Mouse (Mus musculus): ENCODE results near the gene Ywhag.

Gene Ywhag

DNA sequence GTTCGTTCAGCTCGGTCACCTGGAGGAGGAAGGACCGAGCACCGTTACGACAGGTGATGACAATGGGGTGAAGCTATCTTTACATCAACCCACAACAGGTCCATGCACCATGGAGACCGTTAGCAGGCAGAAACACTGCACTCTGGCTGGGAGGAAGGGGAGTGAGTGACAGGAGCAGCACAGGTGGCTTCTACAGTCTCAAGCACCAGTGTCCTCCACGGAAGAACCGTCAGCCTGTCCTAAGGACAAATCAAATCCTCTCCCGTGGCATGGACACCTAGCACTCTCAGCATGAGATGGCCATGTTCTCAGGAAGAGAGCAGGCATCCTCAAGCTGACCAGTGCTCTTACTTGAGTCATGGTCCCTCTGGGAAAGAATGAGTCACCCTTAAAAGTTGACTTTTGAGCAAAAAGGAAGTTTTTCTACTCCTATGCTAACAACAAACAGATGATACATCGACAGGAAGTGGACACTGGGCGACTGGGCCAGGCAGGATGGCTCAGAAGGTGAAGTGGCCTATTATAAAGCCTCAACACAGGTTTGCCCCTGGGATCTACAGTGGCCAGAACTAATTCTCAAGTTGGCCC is 22.7 kb downstream of the Ywhag start:
- no peak for DNase-seq (ENCODE audit: low read depth)

DNA sequence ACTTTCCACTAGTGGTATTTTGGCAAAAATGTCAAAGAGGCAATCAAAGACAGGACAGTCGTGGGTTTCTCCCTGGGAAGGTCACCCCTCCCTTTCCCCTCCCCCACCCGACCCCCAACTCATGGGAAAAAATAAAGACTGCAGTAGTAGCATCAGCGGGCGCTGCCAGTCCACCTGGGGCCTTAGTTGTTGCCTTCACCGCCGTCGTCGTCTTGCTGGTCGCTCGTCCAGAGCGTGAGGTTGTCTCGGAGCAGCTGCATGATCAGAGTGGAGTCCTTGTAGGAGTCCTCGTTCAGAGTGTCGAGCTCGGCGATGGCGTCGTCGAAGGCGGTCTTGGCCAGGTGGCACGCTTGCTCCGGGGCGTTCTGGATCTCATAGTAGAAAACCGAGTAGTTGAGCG is 23.6 kb downstream of the Ywhag start:
- no peak for DNase-seq (ENCODE audit: low read depth)

DNA sequence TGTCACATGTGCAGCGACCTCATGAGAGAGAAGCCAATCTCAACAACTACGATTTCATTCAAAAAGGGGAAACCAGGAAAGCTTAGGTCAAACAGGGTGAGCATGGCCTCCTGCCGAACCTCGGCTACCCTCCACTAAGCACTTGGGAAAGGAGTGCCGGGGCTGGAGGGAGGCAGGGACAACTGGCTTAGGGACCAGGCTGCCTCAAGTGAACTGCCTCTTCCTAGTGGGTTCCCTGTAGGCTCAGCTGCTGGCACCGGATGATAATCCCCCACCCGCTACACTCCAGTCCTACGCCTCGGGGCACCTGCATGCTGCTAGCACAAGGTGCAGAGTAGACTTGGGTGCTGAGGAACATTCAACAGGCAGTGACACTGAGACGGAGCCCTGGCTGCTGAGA is 24.8 kb downstream of the Ywhag start:
- no peak for DNase-seq (ENCODE audit: low read depth)

DNA sequence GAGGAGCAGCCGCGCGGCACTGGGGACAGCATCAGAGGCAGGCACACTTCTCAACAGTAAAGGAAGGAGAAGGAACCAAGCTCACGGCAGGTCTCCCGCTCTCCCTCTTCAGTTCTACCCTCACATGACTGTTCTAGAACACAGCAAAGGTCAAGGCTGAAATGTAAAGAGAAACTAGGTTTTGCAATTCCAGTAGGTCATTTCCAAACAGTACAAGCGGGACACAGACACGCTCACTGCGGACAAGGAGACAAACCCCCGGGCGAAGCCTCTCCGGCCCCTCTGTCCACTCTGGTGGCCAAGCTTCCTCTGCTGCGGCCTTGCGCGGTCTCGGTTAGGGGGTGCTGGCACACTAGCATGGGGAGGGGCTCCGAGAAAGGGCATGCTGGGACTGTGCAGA is 25.4 kb downstream of the Ywhag start:
- no peak for DNase-seq (ENCODE audit: low read depth)

DNA sequence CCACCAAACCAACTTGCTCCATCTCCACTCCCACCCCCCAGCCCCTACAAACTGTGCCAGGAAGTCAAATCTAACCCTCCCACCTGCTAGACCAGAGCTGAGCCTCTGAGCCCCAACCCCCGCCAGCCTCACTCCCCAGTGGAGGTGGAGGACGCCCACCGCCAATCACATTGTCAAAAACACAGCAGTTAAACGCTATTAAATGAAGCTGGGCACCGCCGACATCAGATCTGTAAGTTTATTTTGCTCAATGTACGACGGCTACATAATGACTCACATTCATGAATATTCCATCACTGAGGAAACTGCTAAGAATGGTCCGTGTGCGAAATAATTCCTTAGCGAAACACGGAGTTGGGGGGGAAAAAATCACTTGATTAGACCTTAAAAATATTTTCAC is 26.2 kb downstream of the Ywhag start:
- DNase-seq (ENCODE audit: low read depth), result no peak

DNA sequence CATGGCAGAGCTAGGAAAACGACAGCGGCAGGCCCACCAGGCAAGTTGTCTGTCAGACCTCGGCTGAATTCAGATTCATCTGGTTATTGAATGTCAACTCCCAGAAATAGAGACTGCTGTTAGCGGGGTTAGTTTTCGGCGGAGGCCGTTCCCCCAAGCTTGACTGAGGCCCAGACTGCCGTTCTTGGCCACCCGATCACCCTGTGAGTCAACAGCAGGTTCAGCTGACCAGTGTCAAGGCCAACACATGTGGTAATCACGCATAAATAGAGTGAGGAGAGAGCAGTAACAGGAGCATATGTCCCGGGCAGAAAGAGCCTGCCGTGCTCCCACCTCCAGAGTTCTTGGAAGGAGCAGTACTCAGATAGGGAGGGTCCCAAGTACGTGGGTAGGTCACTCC is 27.2 kb downstream of the Ywhag start:
- no peak for DNase-seq (ENCODE audit: low read depth)

DNA sequence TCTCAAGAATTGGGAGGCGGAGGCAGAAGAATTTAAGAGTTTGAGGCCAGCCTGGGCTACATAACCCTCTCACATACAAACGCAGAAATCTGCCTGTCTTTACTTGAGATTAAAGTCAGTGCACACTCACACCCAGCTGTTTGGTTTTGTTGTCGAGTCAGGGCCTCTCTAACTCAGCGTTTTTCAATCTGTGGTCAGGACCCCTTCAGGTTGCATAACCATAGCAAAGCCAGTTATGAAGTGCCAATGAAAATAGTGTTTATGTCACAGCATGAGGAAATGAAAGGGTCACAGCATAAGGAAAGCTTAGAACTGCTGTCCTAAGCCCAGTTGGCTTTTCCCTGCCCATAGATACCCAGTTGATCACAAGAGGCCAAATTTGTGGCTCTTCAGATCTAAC is 27.6 kb downstream of the Ywhag start:
- no peak for DNase-seq (ENCODE audit: low read depth)

DNA sequence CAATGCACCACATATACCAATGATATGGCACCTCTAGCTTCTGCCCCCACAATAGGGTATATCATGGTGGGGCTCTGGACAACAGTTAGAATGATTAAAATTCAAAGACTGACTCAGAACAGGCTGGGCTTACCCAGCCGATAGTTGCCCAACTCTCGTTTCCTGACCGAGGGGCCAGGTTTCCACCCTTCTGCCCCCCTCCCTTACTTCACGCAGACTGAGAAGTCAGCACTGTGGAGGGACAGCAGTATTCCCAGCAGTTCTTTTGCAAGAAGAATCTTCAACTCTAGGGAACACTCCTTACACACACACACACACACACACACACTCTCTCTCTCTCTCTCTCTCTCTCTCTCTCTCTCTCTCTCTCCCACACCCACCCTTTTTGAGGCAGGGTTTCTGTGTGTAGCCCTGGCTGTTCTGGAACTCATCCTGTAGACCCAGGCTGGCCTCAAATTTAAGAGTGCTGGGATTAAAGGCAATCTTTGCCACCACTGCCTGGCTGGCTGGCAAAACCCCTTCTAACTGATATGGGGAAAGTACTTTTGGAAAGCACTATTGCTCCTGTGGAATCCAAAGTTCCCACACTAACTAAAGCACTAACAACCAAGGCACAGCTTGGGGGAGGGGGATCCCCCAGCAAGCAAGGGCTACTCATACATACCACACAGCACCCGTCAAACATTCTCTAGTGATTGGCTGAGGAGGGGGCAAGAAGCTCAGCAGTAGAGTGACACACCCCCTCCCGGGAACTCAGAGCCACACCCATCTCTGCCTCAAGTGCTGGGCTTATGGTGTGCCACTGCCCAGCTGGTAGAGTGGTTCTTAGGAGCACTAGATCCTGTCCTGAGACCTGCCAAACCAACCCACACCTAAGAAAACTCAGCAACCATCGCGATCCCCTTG is 28.8 kb downstream of the Ywhag start:
- no peak for DNase-seq (ENCODE audit: low read depth)

DNA sequence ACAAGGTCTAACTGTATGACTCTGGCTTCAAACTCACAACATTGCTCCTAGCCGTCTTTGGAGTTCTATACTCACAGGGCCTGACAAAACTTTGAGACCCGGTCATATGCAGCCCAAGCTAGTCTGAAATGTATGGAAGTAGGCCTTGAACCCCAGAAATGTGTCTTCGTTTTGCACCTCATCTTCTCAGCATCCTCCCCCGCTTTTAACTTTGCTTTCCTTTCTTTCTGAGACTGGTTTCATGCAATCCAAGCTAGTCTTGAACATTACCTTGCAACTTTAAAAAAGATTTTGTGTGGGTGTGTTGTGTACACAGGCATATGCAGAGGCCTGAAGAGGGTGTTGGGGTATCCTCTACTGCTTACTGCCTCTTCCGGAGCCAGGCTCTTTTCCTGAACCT is 30.2 kb downstream of the Ywhag start:
- no peak for DNase-seq (ENCODE audit: low read depth)

DNA sequence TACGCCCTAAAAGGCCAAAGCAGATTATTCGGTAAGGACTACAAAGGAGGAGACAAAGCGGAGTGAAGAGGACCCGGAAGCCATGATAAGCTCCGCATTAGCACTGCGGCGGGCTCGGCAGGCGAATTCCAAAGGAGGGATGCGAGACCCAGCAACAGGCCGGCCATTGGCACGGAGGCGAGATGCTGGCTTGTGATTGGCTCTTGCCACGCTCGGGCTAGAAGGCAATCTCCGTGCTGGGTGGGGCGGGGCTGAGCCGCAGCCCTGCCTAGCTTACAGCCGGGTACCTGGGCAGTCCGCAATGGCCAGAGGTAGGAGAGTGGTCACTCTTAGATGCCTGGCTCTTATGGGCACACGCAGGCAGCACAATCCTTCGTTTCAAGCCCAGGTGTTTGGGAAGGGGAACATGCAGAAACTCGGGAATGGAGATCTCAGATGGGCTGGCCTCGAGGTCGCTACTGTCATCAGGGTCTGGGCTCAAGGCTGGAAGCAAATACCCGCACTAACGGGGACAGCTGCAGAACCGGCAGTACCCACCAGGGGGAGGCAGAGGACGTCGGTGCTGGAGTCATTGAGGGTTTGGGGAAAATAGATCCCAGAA is 30.8 kb downstream of the Ywhag start:
- DNase-seq (ENCODE audit: low read depth), result peak; percentile 60

DNA sequence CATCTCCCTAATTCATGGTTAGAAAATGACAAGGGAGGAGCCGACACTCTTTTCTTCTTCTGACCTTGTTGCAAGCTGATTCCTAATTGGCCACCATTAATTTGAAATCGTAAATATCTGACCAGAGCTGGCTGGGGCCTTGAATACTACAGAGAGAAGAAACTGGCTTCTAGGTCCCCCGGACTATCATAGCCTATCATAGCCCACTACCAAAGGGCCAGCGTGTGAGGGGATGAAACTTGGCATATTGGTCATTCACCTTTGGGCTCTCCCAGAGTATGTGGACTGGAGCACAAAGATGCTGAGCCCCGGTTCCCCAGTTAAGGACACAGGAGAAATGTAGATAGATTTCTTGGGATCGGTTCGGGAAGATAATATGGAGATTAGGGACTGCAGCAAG is 31.4 kb downstream of the Ywhag start:
- DNase-seq (ENCODE audit: low read depth), result no peak

DNA sequence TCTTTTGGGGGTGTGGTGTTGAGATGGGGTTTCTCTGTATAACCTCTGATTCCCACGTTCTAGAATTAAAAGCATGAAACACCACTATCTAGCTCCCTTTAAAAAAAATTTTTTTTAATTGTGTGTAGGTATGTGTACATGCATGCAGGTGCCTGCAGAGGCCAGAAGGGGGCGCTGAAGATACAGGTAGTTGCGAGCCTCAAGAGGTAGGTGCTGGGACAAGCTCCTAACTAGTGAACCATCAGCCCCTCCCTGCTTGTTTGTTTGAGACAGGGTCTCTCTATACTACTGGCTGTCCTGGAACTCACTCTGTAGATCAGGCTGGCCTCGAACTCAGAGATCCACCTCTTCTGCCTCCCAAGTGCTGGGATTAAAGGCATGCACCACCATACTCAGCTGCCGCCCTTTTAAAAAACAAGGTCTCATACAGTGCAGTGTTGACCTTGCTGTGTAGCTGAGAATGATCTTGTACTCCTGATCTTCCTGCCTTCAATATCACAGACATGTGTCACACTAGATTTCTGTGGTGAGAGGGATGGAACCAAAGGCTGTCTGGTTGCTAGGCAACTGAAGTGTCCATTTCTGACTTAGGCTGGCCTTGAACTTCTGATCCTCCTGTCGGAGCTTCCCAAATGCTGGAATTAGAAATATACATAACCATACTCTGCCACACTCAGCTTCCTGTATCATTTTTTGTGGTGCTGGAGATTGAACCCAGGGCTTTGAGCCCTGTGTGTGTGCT is 32.9 kb downstream of the Ywhag start:
- DNase-seq (ENCODE audit: low read depth), result peak; percentile 46

DNA sequence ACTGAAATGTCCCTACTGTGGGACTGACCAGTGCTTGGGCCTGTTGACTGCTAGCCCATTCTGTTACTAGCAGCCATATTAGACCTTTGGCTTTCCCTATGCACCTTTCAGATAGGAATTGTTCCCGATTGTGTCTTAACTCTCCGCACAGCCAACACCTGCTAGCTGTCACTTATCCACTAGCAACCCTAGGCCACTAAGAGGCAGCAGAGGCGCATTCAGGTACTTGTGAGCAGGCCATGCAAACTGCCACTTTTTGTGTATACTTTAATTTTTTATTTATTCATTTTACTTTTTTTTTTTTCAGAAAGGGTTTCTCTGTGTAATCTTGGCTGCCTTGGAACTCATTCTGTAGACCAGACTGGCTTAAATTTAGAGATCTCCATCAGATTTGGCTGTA is 33.7 kb downstream of the Ywhag start:
- DNase-seq (ENCODE audit: low read depth), result no peak

DNA sequence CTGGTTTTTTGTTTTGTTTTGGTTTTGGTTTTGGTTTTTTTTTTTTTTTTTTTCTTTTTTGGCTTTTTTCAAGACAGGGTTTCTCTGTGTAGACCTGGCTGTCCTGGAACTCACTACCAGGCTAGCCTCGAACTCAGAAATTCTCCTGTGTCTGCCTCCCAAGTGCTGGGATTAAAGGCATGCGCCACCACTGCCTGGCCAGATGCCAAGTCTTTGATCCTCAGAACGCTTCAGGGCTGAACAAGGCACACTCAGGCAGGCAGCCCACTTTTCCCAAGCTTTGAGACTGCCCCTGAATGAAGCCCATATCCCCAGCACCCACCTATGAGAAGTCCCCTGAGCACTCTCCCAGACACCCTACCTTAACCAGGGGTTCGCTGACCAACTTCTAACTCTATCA is 34.6 kb downstream of the Ywhag start:
- DNase-seq (ENCODE audit: low read depth), result no peak

DNA sequence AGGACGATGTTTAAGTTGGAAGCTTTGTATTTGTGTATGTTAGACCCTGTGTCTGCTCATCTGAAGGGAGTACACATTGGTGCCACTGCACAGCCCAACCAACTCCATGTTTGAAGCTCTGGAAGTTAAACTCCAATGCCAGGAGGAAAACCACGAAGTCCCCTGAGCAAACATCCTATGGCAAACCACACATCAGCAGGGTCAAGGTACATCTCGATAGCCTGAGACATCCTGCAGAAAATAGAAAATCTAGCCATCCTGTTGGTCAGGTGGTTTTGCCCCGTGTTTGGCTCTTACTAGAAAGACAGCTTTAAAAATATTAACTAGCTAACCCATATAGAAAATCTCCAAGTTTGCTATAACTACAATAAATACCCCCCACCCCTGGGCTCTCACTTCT is 35.4 kb downstream of the Ywhag start:
- no peak for DNase-seq (ENCODE audit: low read depth)

DNA sequence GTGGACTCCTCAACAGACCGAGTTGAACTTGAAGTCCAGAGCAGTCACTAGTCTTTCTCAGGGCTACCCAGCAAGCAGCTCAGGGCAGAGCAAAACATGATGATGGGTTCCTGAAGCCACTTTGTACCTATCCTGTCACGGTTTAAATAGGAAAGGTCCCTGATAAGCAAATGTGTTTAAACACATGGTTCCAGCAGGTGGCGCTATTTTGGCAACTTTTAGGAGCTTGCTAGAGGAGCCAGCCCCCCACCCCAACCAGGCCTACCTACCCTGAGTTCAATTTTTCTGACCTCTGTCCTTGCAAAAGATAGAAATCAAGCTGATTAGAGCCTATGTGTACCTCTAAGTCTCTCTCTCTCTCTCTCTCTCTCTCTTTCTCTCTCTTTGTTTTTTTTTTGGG is 36.4 kb downstream of the Ywhag start:
- DNase-seq (ENCODE audit: low read depth), result peak; percentile 72

DNA sequence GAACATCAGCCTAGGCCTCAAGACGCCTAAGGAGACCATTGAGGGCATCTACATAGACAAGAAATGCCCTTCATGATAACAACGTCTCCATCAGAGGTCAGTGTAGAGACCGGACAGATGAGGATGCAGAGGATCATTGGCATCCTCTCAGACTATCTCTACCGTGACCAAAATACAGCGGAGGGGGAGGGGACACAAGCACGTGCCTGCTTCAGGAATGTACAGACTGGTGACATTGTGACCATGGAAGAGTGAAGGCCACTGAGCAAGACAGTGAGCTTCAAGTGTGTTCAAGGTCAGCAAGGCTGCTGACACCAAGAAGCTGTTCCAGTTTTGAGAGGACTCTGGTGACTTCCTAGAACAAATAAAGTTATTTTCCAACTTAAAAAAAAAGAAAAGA is 39.5 kb downstream of the Ywhag start:
- no peak for DNase-seq (ENCODE audit: low read depth)

DNA sequence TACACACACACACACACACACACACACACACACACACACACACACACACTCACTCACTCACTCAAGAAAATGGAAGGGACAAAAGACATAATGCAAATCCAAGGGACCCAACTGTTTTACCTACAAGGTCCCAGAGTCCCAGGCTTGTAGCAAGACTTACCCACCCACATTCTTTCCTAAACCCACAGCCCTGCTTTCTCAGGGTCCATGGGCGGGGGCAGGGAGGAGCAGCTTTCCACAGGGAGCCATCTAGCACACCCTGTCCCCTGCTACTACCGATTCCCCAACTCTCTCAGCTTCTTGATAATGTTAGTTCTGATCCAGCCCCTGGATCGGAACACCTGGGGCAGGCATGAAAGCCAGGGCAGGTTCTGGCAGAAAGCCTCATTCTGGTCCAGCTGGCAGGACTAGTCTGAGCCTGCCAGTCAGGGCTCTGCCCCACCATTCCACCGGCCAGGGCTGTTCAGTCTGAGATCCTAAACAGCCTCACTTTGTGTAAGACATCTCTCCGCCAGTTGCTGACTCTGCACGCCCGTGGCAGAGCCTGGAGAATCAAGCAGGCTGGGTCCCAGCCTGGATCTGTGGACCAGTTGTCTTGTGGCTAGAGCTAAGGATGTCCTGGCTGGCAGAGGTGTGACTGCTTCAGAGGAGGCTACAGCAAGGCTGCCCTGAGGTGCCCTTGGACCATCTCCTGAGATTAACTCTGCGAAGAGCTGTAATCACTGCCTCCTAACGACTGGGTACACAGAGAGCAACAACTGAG is 41.6 kb downstream of the Ywhag start:
- no peak for DNase-seq (ENCODE audit: low read depth)

DNA sequence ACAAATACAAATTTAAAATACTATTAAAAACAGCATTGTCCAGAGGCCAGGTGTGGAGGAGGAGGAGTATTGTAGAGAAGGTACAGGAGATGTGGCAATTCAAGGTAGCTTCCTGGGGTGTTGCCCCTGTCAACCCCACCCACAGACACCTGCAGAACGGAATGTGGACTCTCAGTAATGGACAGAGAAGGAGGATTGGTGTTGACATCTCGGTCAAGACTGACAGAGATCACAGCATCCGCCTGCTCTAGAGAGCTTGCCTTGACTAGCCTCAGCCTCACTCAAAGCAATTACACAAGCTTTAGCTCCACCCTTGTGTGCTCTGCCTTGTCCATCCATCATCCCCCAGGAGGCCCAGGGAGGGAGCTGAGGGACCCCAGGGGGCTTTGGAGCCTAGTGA is 43.5 kb downstream of the Ywhag start:
- no peak for DNase-seq (ENCODE audit: low read depth)

DNA sequence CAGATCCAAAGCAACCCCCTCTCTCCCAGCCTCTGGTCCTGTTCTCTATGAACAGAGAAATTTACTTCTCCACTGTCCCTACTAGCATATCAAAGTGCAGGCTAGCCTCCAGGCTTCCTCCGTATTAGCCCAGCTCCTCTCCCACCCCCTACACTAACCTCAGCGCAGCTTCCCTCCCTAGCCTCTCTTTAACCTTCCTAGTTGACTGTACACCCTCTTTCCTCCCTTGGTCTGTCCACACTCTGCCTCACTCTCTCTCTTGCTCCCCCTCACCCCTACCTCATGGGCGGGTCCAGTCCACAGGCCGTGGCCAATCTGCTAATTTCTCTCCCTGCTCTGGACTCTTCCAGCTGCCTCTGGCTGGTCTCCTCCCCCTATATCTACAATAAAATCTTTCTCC is 44.1 kb downstream of the Ywhag start:
- DNase-seq (ENCODE audit: low read depth), result no peak

DNA sequence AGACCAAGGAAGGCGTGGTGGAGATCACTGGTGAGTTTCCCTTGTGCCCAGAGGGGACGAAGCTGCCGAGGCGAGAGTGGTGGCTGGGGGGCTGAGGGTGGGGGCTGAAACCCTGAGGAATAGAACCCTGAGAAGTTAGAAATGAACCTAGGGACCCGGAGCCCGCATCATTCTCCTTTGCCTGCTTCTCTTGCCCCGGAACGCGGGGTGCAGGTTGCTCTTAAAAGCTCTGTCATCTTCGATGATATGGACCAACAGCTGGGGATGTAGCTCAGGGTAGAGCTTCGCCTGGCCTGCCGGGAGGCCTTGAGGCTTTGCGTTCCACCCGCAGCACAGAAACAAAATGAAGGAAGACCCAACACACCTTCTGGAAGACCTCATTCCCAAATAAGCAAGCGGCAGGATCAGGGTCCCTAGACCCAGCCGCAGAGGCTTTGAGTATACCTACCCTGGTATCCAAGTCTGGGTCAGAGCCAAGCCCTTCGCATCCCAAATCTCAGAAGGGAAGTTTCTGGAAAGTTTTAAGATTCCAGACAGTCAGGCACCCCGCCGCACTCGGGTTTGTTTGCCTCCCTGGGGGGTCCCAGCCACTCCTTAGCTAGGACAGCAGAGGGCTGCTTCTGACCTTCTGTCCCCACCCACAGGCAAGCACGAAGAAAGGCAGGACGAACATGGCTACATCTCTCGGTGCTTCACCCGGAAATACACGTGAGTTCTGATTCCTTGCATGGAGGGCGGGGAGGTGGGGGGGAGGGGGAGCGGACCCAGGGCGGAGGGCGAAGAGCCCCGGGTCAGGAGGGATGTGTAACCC is 45.8 kb downstream of the Ywhag start:
- DNase-seq (ENCODE audit: low read depth), result no peak

Measured in c-Kit-positive CD71-negative TER-119-negative erythroid progenitor cells, embryonic 14.5 days (primary cell).